Mouse (Mus musculus) cerebellum, postnatal 25 days (tissue): ENCODE results near the gene Mroh2a.
A peak's percentile ranks its signal among the peaks of the same experiment; 100 is the strongest.
"Not testable (repeated sequence)": the region's sequence is repeated elsewhere in the genome, so short reads cannot be mapped to it uniquely, and the experiment has no call there.

Source experiments
- DNase-seq, 2 experiments: peaks; one replicate each; pipeline ENCODE4 v3.0.0; 2021; ENCODE audit warnings: mixed read lengths in 2 of 2

The Mroh2a gene

DNA sequence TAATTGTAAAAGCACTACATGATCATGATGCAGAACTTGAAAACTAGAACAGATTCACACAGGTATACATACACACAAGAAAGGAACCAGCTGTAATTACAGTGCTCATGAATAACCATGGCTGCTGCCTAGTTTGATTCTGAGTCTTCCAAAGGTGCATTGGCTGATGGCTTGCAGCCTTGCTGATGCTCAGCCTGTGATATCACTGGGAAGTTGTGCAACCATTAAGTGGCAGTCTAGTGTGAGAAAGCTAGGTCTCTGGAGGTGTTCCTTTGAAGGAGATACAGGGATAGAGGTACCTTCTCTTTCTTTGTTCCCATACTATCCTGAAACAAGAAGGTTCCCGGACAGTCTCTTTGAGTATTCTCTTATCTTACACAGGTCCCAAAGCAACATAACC is 7.7 kb upstream of the Mroh2a start:
- no peak for DNase-seq

DNA sequence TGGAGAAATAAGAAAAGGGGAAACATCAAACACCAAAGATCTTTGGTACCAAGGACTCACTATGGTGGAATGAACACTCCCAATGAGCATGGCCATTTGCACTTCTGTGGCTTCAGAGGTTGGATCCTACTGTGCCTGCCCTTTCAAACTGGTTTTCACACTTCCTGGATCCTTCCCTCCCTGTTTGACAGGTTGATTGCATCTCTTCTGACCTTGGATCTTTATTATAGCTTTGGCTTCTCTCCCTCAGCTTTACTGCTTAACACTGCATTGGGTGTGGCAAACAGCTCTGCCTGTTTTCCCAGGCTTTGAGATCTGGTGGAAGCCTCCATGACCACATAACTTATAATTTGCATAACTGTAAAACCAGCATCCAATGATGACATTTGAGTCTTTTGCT is 6.5 kb upstream of the Mroh2a start:
- no peak for DNase-seq

DNA sequence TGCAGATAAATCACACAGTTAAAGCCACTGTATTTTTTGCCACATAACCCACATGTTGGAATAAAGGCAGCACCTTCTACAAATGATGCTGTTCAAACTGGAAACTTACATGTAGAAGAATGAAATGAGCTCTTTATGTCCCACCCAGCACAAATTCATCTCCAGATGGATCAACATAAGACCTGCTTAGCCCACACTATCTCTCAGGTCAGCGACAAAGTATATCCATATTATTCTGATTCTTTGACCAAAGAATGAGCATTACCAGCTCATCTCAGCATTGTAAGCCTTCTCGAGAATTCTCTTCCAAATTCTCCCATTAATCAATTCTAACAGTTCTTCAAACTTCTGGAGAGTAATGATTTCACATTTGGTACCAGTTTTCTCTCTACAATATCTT is 4.6 kb upstream of the Mroh2a start:
- DNase-seq = no peak

GRCm38 (mm10) chr1:88223011-88223515 is 3.7 kb upstream of the Mroh2a start:
- DNase-seq = not testable (repeated sequence)

GRCm38 (mm10) chr1:88223591-88223990 is 3.2 kb upstream of the Mroh2a start:
- DNase-seq = no peak

GRCm38 (mm10) chr1:88224029-88224776 is 2.6 kb upstream of the Mroh2a start:
- DNase-seq = peak in 1 of 2 experiments; percentile 10

DNA sequence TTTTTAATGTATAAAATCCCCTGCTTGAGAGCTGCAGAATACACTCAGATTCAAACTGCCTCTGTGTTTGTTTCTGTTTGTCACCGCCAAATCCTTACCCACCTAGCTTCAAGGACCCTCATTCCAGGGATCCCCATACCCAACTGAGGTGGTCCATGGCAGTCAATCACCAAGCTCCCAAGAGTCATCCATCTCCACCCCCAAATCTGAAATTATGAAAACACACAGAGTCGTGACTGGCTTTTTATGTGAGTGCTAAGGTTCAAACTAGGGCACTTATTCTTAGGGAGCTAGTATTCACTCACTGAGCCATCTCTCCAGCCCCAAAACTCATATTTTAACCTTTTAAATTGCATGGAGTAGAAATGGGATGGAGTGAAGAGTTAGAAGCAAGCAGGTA is 1.5 kb upstream of the Mroh2a start:
- DNase-seq = not testable (repeated sequence)

GRCm38 (mm10) chr1:88225741-88226140 is 1.0 kb upstream of the Mroh2a start:
- DNase-seq = no peak

GRCm38 (mm10) chr1:88227482-88227881 is 696 bp downstream of the Mroh2a start:
- DNase-seq = no peak

DNA sequence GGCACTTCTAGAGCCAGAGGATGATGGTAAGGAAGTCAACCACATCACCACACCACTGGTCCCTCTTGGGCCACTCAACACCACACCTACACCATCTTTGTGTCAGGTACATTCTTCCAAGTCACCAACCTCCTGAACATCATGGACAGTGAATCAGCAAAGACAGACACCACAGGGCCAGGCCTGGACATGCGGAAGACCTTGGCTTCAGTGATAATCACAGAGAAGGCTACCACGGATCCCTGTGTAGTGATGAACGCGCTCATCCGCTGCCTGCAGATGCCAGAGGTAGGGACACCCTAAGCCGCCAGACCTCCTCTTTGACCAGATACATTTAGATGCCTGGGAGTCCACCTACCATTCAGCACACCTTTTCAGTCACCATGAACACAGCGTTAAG is 1.3 kb downstream of the Mroh2a start:
- peak; percentile 9 to 10 for DNase-seq

- no peak for DNase-seq
These were observed 2.8 kb downstream of the Mroh2a start for GRCm38 (mm10) chr1:88229566-88229965.

DNA sequence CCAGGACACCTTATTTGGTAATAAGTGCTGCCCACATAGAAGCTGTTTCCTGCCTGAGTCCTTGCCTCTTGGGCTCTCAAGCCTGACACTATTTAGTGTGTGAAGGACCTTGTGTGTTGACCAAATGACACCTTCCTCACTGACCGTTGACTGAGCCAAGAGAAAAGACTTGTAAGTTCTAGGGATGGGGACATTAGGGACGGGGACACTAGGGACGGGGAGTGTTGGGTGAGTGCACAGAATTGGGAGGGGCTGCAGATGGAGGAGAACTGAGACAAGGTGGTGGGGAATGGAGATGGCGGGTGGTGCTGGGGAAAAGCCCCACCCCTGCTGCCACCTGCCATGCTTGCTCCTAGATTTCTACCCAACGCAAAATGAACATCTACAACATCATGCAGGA is 3.2 kb downstream of the Mroh2a start:
- no peak for DNase-seq

DNA sequence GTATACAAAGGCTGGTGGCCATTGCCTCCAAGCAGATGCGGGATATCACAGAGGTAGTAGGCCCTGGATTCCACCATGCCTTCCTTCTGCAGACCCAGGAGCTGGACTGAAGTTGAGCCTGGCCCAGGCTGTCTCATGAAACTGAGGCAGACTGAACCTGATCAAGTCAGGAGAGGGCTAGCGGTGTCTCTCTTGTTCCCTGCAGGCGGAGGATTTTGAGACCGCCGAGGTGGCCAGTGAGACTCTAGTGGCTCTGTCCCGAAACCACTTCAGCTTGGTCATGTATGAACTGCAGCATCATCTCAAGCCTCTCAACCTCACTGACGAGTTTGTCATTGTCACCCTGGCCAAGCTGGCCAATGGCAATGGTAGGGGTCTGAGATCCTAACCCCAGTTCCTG is 3.6 kb downstream of the Mroh2a start:
- no peak for DNase-seq

DNA sequence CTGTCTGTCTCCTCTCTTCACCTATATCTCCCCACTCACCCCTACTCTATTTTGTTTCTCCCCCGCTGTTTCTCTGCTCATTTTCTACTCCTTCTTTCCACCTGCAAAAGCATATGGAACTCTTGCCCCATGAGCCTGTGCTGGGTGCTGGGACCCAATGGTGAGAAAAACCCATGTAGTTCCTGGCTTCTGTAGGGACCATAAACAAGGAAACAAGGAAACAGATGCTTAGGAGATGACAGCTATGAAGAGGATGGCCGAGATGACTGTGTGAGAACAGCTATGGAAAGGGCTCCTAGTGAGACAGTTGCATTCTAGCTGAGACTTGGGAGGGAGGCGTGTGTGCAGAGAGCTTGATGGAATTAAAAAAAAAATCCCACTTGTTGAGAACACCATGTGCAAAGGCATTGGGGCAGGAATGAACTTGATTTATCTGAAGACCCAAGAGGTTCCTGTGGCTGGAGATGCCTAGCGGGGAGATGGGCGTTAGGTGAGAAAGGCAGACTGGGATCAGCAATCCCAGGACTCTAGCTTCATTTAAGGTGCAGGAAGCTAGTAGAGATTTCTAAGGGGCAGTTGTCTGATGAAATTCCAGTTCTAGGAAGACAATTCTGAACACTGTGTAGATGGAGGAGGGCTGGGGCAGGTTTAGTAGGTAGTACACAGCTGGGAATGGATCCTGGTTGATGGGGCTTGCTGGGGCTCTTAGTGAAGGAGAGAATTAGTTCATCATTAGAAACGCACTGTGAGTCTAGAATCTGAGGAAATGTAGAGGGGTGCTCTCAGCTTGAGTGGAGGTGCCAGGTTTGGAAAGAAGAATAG is 4.4 kb downstream of the Mroh2a start:
- DNase-seq = no peak

GRCm38 (mm10) chr1:88231803-88232499 is 5.2 kb downstream of the Mroh2a start:
- no peak for DNase-seq

- no peak for DNase-seq
These were observed 6.0 kb downstream of the Mroh2a start for GRCm38 (mm10) chr1:88232664-88233380.

DNA sequence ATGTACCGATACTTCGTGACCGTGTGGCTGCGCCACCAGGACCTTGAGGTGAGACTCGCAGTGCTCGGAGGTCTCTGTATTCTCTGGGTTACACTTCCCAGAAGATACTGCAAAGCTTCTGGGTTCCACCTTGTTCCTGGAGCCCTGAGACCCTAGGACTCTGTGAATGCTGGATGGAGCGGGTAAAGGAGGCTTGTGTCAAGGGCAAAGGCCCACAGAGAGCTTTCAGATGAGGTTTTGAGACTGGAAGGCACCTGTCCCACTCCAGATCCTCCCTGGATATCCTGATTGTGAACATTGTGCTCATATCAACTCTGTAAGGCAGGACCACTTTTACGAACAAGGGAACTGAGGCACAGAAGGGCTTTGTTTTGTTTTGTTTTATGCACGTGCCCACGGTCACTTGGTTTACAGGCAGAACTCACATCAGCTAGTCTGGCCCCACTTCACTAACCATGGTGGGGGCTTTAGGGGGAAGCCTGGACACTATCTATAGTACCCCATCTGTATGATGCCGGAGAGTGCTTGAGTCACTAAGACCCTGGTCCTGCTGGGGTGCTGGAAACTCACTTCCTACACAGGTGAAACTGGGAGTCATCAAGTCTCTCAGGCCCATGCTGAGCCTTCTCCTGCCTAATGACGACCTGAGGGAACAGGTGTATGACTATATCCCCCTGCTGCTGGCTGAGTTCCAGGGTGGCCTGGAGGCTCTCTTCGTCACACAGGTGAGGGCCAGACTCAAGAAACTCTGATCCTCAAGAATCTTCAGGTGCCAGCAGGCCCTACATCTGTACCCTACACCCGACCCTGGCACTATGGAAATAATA is 6.8 kb downstream of the Mroh2a start:
- DNase-seq = peak in 1 of 2 experiments; percentile 38

GRCm38 (mm10) chr1:88234248-88234610 is 7.4 kb downstream of the Mroh2a start:
- DNase-seq = no peak

GRCm38 (mm10) chr1:88234646-88235045 is 7.9 kb downstream of the Mroh2a start:
- DNase-seq = no peak

DNA sequence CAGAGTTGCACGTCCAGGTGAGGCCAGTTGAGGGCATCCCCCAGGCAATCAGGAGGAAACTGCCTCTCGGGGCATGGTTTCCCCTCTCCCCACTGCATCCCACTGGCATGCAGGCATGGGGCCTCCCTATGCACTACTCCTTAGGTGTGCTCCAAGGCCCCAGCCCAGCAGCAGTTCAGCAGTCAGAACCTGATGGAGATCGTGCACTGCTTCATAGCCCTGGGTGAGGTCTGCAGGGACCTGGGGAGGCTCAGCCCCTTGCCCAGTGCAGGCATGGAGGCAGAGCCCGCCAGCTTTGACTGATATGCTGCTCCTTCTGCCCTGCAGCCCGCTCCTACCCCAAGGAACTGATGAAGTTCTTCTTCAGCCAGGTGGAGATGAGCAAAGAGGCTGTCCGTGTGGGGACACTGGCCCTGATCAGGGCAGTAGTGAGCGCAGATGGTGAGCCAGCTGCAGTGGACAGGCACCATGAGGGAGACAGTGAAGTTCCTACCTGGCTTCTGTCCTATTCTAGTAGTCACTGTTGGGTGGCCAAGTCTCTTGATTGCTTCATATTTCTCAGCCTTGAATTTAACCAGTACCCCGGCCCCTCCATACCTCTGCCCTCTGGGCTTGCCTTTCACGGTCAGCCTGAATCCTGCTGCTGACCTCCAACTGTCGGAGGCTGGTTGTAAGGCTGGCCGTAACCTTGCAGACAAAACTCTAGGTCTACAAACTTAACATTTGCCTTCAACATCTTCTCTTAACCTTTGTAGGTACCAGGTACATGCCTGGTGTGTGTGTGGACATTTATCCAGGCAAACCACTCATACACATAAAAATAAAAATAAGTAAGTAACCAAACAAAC is 8.5 kb downstream of the Mroh2a start:
- no peak for DNase-seq

DNA sequence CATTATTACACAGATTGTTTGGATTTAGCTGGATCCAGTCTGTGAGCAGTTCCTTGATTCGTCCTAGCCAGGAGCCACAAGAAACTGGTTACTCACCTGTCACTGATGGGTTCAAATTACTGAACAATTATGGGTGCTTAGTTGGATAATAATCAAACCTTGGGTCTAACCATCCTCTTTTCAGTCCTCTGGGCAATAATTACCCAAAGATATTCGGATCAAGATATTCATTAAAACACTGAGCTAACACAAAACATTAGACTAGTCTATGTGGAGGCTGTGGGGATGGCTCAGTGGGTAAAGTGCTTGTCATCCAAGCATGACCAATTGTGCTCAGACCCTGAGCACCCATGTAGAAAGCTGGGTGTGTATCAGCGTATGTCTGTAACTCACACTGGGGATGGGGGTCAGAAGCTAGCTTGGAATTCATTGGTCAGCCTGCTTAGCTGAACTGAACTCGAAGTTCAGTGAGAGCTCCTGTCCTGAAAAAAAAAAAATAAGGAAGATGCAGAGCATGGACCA is 9.2 kb downstream of the Mroh2a start:
- DNase-seq = no peak
